Mouse (Mus musculus): ENCODE measurements around the gene Ndufs3. TPM values are rescaled to one million over a fixed set of nuclear protein-coding genes. Genes with fewer than 3 reads are reported as not detected.

The Ndufs3 gene
- total and polyA plus RNA-seq, 3 experiments: 134 to 193 TPM; not detected in 1

DNA sequence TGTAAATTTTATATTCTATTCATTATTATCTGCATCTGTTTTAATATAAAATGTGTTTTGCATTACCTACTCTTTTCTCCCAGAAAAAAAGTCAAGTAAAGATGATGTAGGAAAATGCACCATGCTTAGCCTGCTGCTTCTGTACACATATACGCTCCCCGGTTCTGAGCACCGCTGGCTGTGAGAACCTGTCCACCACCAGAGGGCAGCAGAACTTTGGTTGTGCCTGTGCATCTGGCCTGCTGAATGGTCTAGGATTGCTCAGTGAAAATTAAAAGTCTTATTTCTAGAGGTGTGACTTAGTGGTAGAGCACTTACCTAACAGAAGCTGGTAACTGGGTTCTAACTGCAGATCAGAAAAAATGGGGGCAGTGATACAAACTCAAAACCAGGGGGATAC, 38.1 kb downstream of the Ndufs3 start:
- Histone ChIP-seq H3K9ac (ENCODE audit: control insufficient read depth, low read depth, low read length, poor library complexity, severe bottlenecking) (no peak overlapping the region), H3K36me3 (ENCODE audit: control insufficient read depth in 1 of 2, insufficient read depth in 2 of 2, low read length in 2 of 2) (peaks cover 8 to 20% of the 10 kb centered on the region in 2 experiments), H3K4me3 (ENCODE audit: control insufficient read depth in 1 of 2, insufficient read depth in 1 of 2, low read depth in 2 of 2, low read length in 2 of 2) (no peak overlapping the region), H3K4me1 (ENCODE audit: control insufficient read depth in 1 of 2, insufficient read depth in 2 of 2, low read length in 2 of 2) (peaks cover 17% of the 10 kb centered on the region in 2 experiments), H3K79me2 (ENCODE audit: control insufficient read depth, insufficient read depth, low read length, poor library complexity) (no peaks in the 10 kb centered on the region), H3K9me3 (replicated peaks; ENCODE audit: insufficient read depth, low read length) (no peaks in the 10 kb centered on the region), H3K27ac (ENCODE audit: control insufficient read depth, low read depth, low read length) (no peak overlapping the region), H3K27me3 (ENCODE audit: control insufficient read depth in 1 of 2, insufficient read depth in 2 of 2, low read length in 2 of 2) (no peaks in the 10 kb centered on the region)
- DNase-seq (ENCODE audit: low read depth, low spot score): peak; percentile 83
- TF ChIP-seq SIN3A (IDR thresholded peaks at IDR 0.05; ENCODE audit: low read length): peak; percentile 55; the same call in 1 of the 2 replicates
- peak; percentile 56; the same call in 1 of the 2 replicates for TF ChIP-seq MAZ (IDR thresholded peaks at IDR 0.05; ENCODE audit: low read depth, low read length)
- TF ChIP-seq SMC3 (IDR thresholded peaks at IDR 0.05; ENCODE audit: low read depth, low read length): peak; percentile 93
- TF ChIP-seq RAD21 (IDR thresholded peaks at IDR 0.05; ENCODE audit: low read depth, low read length): peak; percentile 89
- peak; percentile 88 for TF ChIP-seq ZC3H11A (IDR thresholded peaks at IDR 0.05; ENCODE audit: low read depth, low read length)
- peak; percentile 84 to 97 (median 96) for TF ChIP-seq CTCF (IDR thresholded peaks at IDR 0.05 in 2 of 3, conservative IDR thresholded peaks at IDR 0.05 in 1 of 3; ENCODE audit: control insufficient read depth in 1 of 3, insufficient read depth in 1 of 3, low read depth in 2 of 3, low read length in 3 of 3, poor library complexity in 1 of 3, severe bottlenecking in 1 of 3)
- TF ChIP-seq GABPA (IDR thresholded peaks at IDR 0.05; ENCODE audit: low read depth, low read length): no peak
- no peak for TF ChIP-seq USF2 (IDR thresholded peaks at IDR 0.05; ENCODE audit: borderline replicate concordance in 1 of 2, insufficient read depth in 1 of 2, low read depth in 1 of 2, low read length in 2 of 2)

DNA sequence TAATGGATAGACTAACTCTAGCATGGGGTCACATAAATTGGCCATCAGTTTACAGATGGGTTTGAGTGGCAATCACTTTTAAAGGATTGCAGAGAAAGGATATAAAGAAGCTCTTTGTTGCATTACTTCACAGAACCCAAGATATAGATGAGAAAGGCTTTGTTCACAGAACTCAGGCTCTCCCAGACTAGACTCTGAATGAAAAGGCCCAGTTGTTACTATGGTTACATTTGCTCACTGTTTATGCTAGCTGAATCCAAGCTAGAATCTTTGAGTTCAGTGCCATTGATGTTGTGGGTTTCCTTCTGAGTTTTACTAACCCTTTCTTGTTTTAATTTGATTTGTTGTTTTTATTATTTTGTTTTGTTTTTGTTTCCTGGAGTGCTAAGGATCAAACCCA, 40.4 kb downstream of the Ndufs3 start:
- Histone ChIP-seq H3K36me3 (ENCODE audit: control insufficient read depth in 1 of 2, insufficient read depth in 2 of 2, low read length in 2 of 2) (peaks cover 0 to 21% of the 10 kb centered on the region in 2 experiments; a peak in 2 of 4 replicates), H3K4me3 (ENCODE audit: control insufficient read depth in 1 of 2, insufficient read depth in 1 of 2, low read depth in 2 of 2, low read length in 2 of 2) (no peak overlapping the region), H3K9me3 (replicated peaks; ENCODE audit: insufficient read depth, low read length) (no peaks in the 10 kb centered on the region), H3K27me3 (ENCODE audit: control insufficient read depth in 1 of 2, insufficient read depth in 2 of 2, low read length in 2 of 2) (no peaks in the 10 kb centered on the region), H3K4me1 (ENCODE audit: control insufficient read depth in 1 of 2, insufficient read depth in 2 of 2, low read length in 2 of 2) (no peaks in the 10 kb centered on the region; a peak in 1 of 4 replicates), H3K79me2 (ENCODE audit: control insufficient read depth, insufficient read depth, low read length, poor library complexity) (no peaks in the 10 kb centered on the region), H3K27ac (ENCODE audit: control insufficient read depth, low read depth, low read length) (no peak overlapping the region), H3K9ac (ENCODE audit: control insufficient read depth, low read depth, low read length, poor library complexity, severe bottlenecking) (no peak overlapping the region)
- no peak for DNase-seq (ENCODE audit: low read depth, low spot score)
- TF ChIP-seq NRF1 (IDR thresholded peaks at IDR 0.05; ENCODE audit: insufficient read depth, low read depth, low read length, poor library complexity, severe bottlenecking) (no peak), EP300 (IDR thresholded peaks at IDR 0.05; ENCODE audit: low read depth in 1 of 2, low read length in 2 of 2) (no peak), CHD1 (IDR thresholded peaks at IDR 0.05; ENCODE audit: low read depth, low read length) (no peak), E2F4 (IDR thresholded peaks at IDR 0.05; ENCODE audit: borderline replicate concordance, low read depth, low read length) (no peak), SIN3A (IDR thresholded peaks at IDR 0.05; ENCODE audit: low read length) (no peak)

DNA sequence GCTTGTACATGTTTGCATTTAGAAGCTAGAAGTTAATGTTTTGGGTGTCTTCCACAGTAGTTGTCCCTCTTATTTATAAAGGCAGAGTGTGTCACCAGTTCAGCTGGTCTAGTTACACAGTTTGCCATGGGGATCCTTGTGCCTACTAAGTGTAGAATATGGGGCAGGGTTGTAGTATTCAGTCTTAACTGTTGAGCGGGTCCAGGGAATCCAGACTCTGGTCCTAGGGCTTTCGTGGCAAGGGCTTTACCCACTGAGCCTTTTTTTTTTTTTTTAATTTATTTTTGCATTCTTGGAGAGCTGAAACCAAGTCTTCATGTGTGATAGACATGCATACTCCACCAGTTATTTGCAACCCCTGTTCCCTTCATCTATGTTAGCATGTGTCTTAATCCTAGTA, 43.1 kb downstream of the Ndufs3 start:
- Histone ChIP-seq H3K36me3 (ENCODE audit: control insufficient read depth in 1 of 2, insufficient read depth in 2 of 2, low read length in 2 of 2) (peaks cover 0 to 36% of the 10 kb centered on the region in 2 experiments; a peak in 2 of 4 replicates), H3K9me3 (replicated peaks; ENCODE audit: insufficient read depth, low read length) (no peaks in the 10 kb centered on the region), H3K27ac (ENCODE audit: control insufficient read depth, low read depth, low read length) (no peak overlapping the region), H3K79me2 (ENCODE audit: control insufficient read depth, insufficient read depth, low read length, poor library complexity) (no peaks in the 10 kb centered on the region), H3K9ac (ENCODE audit: control insufficient read depth, low read depth, low read length, poor library complexity, severe bottlenecking) (no peak overlapping the region), H3K4me3 (ENCODE audit: control insufficient read depth in 1 of 2, insufficient read depth in 1 of 2, low read depth in 2 of 2, low read length in 2 of 2) (no peak overlapping the region), H3K4me1 (ENCODE audit: control insufficient read depth in 1 of 2, insufficient read depth in 2 of 2, low read length in 2 of 2) (no peaks in the 10 kb centered on the region), H3K27me3 (ENCODE audit: control insufficient read depth in 1 of 2, insufficient read depth in 2 of 2, low read length in 2 of 2) (no peaks in the 10 kb centered on the region)
- no peak for TF ChIP-seq NRF1 (IDR thresholded peaks at IDR 0.05; ENCODE audit: insufficient read depth, low read depth, low read length, poor library complexity, severe bottlenecking)
- no peak for TF ChIP-seq EP300 (IDR thresholded peaks at IDR 0.05; ENCODE audit: low read depth in 1 of 2, low read length in 2 of 2)
- TF ChIP-seq MAZ (IDR thresholded peaks at IDR 0.05; ENCODE audit: low read depth, low read length): no peak
- no peak for TF ChIP-seq ZMIZ1 (IDR thresholded peaks at IDR 0.05; ENCODE audit: low read depth, low read length)
- no peak for TF ChIP-seq ETS1 (IDR thresholded peaks at IDR 0.05; ENCODE audit: low read depth, low read length)
- no peak for TF ChIP-seq CTCF (IDR thresholded peaks at IDR 0.05 in 2 of 3, conservative IDR thresholded peaks at IDR 0.05 in 1 of 3; ENCODE audit: control insufficient read depth in 1 of 3, insufficient read depth in 1 of 3, low read depth in 2 of 3, low read length in 3 of 3, poor library complexity in 1 of 3, severe bottlenecking in 1 of 3)
- TF ChIP-seq POLR2A (IDR thresholded peaks at IDR 0.05; ENCODE audit: control insufficient read depth in 1 of 2, insufficient read depth in 1 of 2, low read depth in 1 of 2, low read length in 2 of 2, poor library complexity in 1 of 2): no peak
- no peak for TF ChIP-seq BHLHE40 (IDR thresholded peaks at IDR 0.05; ENCODE audit: borderline replicate concordance, low read depth, low read length)
- no peak for TF ChIP-seq RAD21 (IDR thresholded peaks at IDR 0.05; ENCODE audit: low read depth, low read length)
- no peak for DNase-seq (ENCODE audit: low read depth, low spot score)
